Mouse (Mus musculus): ENCODE results near the gene Tex19.1. TPM values are rescaled to one million over a fixed set of nuclear protein-coding genes. Genes with fewer than 3 reads are reported as not detected.

Gene Tex19.1
- polyA plus RNA-seq, 1 experiment: not detected

- no peaks in the 10 kb centered on the region for H3K4me1 ChIP-seq (ENCODE audit: control insufficient read depth, insufficient read depth, low read length)
- H3K27ac ChIP-seq (ENCODE audit: insufficient read depth, low read depth, low read length): no peak overlapping the region
- 50% methylated on average over 1 of the region's 1 CpGs for WGBS
- no peak for TF ChIP-seq CTCF (IDR thresholded peaks at IDR 0.05; ENCODE audit: insufficient read depth, low read depth, low read length)
- no peak for TF ChIP-seq POLR2A (IDR thresholded peaks at IDR 0.05; ENCODE audit: insufficient read depth, low read depth, low read length)
- H3K4me3 ChIP-seq (ENCODE audit: insufficient read depth, low read depth, low read length): no peak overlapping the region
Measured at GRCm38 (mm10) chr11:121129616-121130015, 16.3 kb upstream of the Tex19.1 start.

- H3K4me1 ChIP-seq (ENCODE audit: control insufficient read depth, insufficient read depth, low read length): no peaks in the 10 kb centered on the region
- TF ChIP-seq CTCF (IDR thresholded peaks at IDR 0.05; ENCODE audit: insufficient read depth, low read depth, low read length) (no peak), POLR2A (IDR thresholded peaks at IDR 0.05; ENCODE audit: insufficient read depth, low read depth, low read length) (no peak)
- no peak overlapping the region for H3K27ac ChIP-seq (ENCODE audit: insufficient read depth, low read depth, low read length)
- H3K4me3 ChIP-seq (ENCODE audit: insufficient read depth, low read depth, low read length): no peak overlapping the region
- 91% methylated on average over 1 of the region's 1 CpGs for WGBS
Measured at GRCm38 (mm10) chr11:121134600-121134999, 11.3 kb upstream of the Tex19.1 start.

- no peak overlapping the region for H3K27ac ChIP-seq (ENCODE audit: insufficient read depth, low read depth, low read length)
- TF ChIP-seq POLR2A (IDR thresholded peaks at IDR 0.05; ENCODE audit: insufficient read depth, low read depth, low read length) (no peak), CTCF (IDR thresholded peaks at IDR 0.05; ENCODE audit: insufficient read depth, low read depth, low read length) (no peak)
- no peak overlapping the region for H3K4me3 ChIP-seq (ENCODE audit: insufficient read depth, low read depth, low read length)
- 93% methylated on average over 5 of the region's 5 CpGs for WGBS
- H3K4me1 ChIP-seq (ENCODE audit: control insufficient read depth, insufficient read depth, low read length): no peaks in the 10 kb centered on the region
Measured at GRCm38 (mm10) chr11:121137682-121138081, 8.3 kb upstream of the Tex19.1 start.

GRCm38 (mm10) chr11:121138732-121139131, 7.2 kb upstream of the Tex19.1 start:
- no peak overlapping the region for H3K27ac ChIP-seq (ENCODE audit: insufficient read depth, low read depth, low read length)
- H3K4me3 ChIP-seq (ENCODE audit: insufficient read depth, low read depth, low read length): no peak overlapping the region
- TF ChIP-seq POLR2A (IDR thresholded peaks at IDR 0.05; ENCODE audit: insufficient read depth, low read depth, low read length): no peak
- TF ChIP-seq CTCF (IDR thresholded peaks at IDR 0.05; ENCODE audit: insufficient read depth, low read depth, low read length): no peak
- WGBS: 49% methylated on average over 6 of the region's 6 CpGs
- no peaks in the 10 kb centered on the region for H3K4me1 ChIP-seq (ENCODE audit: control insufficient read depth, insufficient read depth, low read length)

- WGBS: 74% methylated on average over 9 of the region's 9 CpGs
- Histone ChIP-seq H3K27ac (ENCODE audit: insufficient read depth, low read depth, low read length) (no peak overlapping the region), H3K4me3 (ENCODE audit: insufficient read depth, low read depth, low read length) (no peak overlapping the region), H3K4me1 (ENCODE audit: control insufficient read depth, insufficient read depth, low read length) (no peaks in the 10 kb centered on the region)
- TF ChIP-seq POLR2A (IDR thresholded peaks at IDR 0.05; ENCODE audit: insufficient read depth, low read depth, low read length) (no peak), CTCF (IDR thresholded peaks at IDR 0.05; ENCODE audit: insufficient read depth, low read depth, low read length) (no peak)
Measured at GRCm38 (mm10) chr11:121143325-121144015, 2.5 kb upstream of the Tex19.1 start.

GRCm38 (mm10) chr11:121148193-121148592, 2.2 kb downstream of the Tex19.1 start:
- TF ChIP-seq CTCF (IDR thresholded peaks at IDR 0.05; ENCODE audit: insufficient read depth, low read depth, low read length) (no peak), POLR2A (IDR thresholded peaks at IDR 0.05; ENCODE audit: insufficient read depth, low read depth, low read length) (no peak)
- WGBS: 89% methylated on average over 3 of the region's 3 CpGs
- H3K27ac ChIP-seq (ENCODE audit: insufficient read depth, low read depth, low read length): no peak overlapping the region
- H3K4me1 ChIP-seq (ENCODE audit: control insufficient read depth, insufficient read depth, low read length): no peaks in the 10 kb centered on the region
- no peak overlapping the region for H3K4me3 ChIP-seq (ENCODE audit: insufficient read depth, low read depth, low read length)

GRCm38 (mm10) chr11:121154203-121154602, 8.3 kb downstream of the Tex19.1 start:
- Histone ChIP-seq H3K4me1 (ENCODE audit: control insufficient read depth, insufficient read depth, low read length) (peaks cover 8% of the 10 kb centered on the region), H3K27ac (ENCODE audit: insufficient read depth, low read depth, low read length) (no peak overlapping the region), H3K4me3 (ENCODE audit: insufficient read depth, low read depth, low read length) (no peak overlapping the region)
- WGBS: 44% methylated on average over 4 of the region's 4 CpGs
- no peak for TF ChIP-seq POLR2A (IDR thresholded peaks at IDR 0.05; ENCODE audit: insufficient read depth, low read depth, low read length)
- no peak for TF ChIP-seq CTCF (IDR thresholded peaks at IDR 0.05; ENCODE audit: insufficient read depth, low read depth, low read length)

GRCm38 (mm10) chr11:121156411-121156891, 10.5 kb downstream of the Tex19.1 start:
- Histone ChIP-seq H3K4me3 (ENCODE audit: insufficient read depth, low read depth, low read length) (peak overlapping the region; percentile 24), H3K4me1 (ENCODE audit: control insufficient read depth, insufficient read depth, low read length) (peaks cover 8% of the 10 kb centered on the region), H3K27ac (ENCODE audit: insufficient read depth, low read depth, low read length) (no peak overlapping the region)
- WGBS: 2% methylated on average over 45 of the region's 45 CpGs
- TF ChIP-seq CTCF (IDR thresholded peaks at IDR 0.05; ENCODE audit: insufficient read depth, low read depth, low read length) (no peak), POLR2A (IDR thresholded peaks at IDR 0.05; ENCODE audit: insufficient read depth, low read depth, low read length) (no peak)

- peaks cover 8% of the 10 kb centered on the region for H3K4me1 ChIP-seq (ENCODE audit: control insufficient read depth, insufficient read depth, low read length)
- H3K4me3 ChIP-seq (ENCODE audit: insufficient read depth, low read depth, low read length): no peak within 1 kb of the TSS
- no peak within 1 kb of the TSS for H3K27ac ChIP-seq (ENCODE audit: insufficient read depth, low read depth, low read length)
- TF ChIP-seq CTCF (IDR thresholded peaks at IDR 0.05; ENCODE audit: insufficient read depth, low read depth, low read length) (no peak), POLR2A (IDR thresholded peaks at IDR 0.05; ENCODE audit: insufficient read depth, low read depth, low read length) (no peak)
- 91% methylated on average over 5 of the region's 5 CpGs for WGBS
Measured at GRCm38 (mm10) chr11:121159971-121160370, 14.0 kb downstream of the Tex19.1 start, which contains the start of gene Uts2r. Uts2r (plus strand) TSS chr11:121160271.

Data from olfactory bulb, adult 2 months (tissue).